Mouse (Mus musculus) heart, embryonic 12.5 days (tissue): ENCODE data around the gene Pcsk2. TPM values are rescaled to one million over a fixed set of nuclear protein-coding genes. Genes with fewer than 3 reads are reported as not detected.

ENCODE experiments used
- ATAC-seq: fragments of 200-750 bp; cut with Nextera tagmentation; 2 replicates; pipeline ENCODE4 v1.8.0; 2017; ENCODE audit warnings: moderate TSS enrichment, moderate library complexity; ENCODE audit not compliant: insufficient number of reproducible peaks, low FRiP score
- H3K27ac ChIP-seq: fragments of 300-500 bp; sonication (generic); 2 replicates; pipeline ENCODE4 v1.5.1; 2016; ENCODE audit warnings: mild to moderate bottlenecking, moderate library complexity; ENCODE audit not compliant: poor library complexity, severe bottlenecking
- H3K27me3 ChIP-seq: fragments of 300-500 bp; sonication (generic); replicated peaks from 2 replicates; pipeline ENCODE4 v1.6.1; 2016; ENCODE audit warnings: mild to moderate bottlenecking, moderate library complexity
- H3K36me3 ChIP-seq: fragments of 300-500 bp; sonication (generic); 2 replicates; pipeline ENCODE4 v1.6.1; 2016; ENCODE audit warnings: mild to moderate bottlenecking, moderate library complexity
- H3K4me1 ChIP-seq: fragments of 300-500 bp; sonication (generic); replicated peaks from 2 replicates; pipeline ENCODE4 v1.6.1; 2016; ENCODE audit warnings: mild to moderate bottlenecking
- H3K4me2 ChIP-seq: fragments of 300-500 bp; sonication (generic); 2 replicates; pipeline ENCODE4 v1.6.1; 2016; ENCODE audit warnings: mild to moderate bottlenecking, moderate library complexity
- H3K4me3 ChIP-seq: fragments of 300-500 bp; sonication (generic); 2 replicates; pipeline ENCODE4 v1.5.1; 2016; ENCODE audit warnings: mild to moderate bottlenecking
- H3K9ac ChIP-seq: fragments of 300-500 bp; sonication (generic); 2 replicates; pipeline ENCODE4 v1.6.1; 2016; ENCODE audit warnings: mild to moderate bottlenecking, moderate library complexity
- H3K9me3 ChIP-seq: fragments of 300-500 bp; sonication (generic); replicated peaks from 2 replicates; pipeline ENCODE4 v1.6.1; 2016; ENCODE audit warnings: mild to moderate bottlenecking, moderate library complexity
- WGBS: fragments of 180-500 bp; shearing (Covaris S2); methylation state at CpG from one replicate; pipeline ENCODE4 v1.1.7; 2016; 5-methylcytosine and 5-hydroxymethylcytosine counted together
- polyA plus RNA-seq: library from polyadenylated mRNA; unstranded; fragments of >200 nt; fragmentation: Nextera tagmentation; extraction: Ambion mirVana; gene quantifications from 2 replicates; pipeline ENCODE4 v1.2.1, GENCODE M21; 2016

Gene Pcsk2
- polyA plus RNA-seq, 1 experiment from 2014 or later = not detected

DNA sequence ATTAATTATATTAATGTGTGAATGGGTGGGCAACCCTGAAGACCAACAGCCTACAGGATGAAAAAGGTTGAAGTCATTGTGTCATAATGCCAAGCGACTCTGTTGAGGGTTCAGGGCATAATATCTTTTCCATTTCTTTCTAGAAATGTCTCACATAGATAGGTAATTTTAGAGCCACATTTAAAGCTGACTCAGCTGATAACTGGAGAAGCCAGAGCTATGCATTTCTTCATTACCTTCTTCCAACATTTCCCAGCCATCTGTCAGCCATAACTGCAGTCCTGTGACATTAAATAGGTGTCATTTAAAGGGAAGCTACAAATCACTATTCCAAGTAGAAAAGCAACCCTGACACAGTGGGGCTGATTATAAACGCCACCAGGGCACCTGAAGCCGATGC is 189.5 kb downstream of the Pcsk2 start:
- 79% methylated on average over 3 of the region's 3 CpGs for WGBS
- Histone ChIP-seq H3K36me3 (no peaks in the 10 kb centered on the region), H3K9ac (no peak overlapping the region), H3K27ac (no peak overlapping the region), H3K27me3 (no peaks in the 10 kb centered on the region), H3K9me3 (no peaks in the 10 kb centered on the region), H3K4me3 (no peak overlapping the region), H3K4me1 (no peaks in the 10 kb centered on the region), H3K4me2 (no peak overlapping the region)
- no peak for ATAC-seq

DNA sequence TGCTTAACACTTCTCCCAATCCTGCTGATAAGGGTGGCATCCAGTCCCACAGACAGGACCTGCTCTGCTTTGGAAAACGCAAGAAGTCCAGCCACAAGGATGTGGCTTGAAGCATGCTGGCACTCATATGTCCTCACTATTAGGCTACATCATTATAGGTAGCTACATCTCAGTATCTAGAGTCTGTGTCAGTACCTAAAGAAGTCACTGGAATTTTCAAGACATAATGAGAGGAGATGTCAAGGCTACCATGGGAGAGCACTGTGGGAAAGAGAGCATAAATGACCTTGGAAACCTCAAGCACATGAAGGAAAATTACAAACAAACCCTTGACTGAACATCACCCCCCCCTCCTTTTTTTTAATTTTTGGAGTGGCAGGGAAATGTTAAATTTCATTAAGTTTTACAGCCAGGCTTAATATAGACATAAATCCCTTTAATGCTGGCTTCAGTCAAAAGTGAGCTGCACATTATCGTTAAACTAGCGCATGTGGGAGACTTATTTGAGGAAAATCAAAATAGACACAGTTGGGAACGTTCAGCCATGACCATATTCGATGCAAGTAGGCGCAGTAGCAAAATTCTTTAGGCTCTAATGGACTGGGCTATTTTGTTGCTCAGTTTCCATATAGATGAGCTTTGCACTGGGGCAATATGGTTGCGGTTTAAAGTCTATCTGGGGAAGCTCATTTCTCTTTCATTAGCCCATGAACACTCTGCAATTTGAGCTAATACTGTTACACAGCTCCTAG is 193.7 kb downstream of the Pcsk2 start:
- no peak overlapping the region for H3K4me2 ChIP-seq
- H3K36me3 ChIP-seq = no peaks in the 10 kb centered on the region
- H3K9me3 ChIP-seq = no peaks in the 10 kb centered on the region
- no peaks in the 10 kb centered on the region for H3K4me1 ChIP-seq
- ATAC-seq = no peak
- H3K4me3 ChIP-seq = no peak overlapping the region
- H3K27me3 ChIP-seq = no peaks in the 10 kb centered on the region
- H3K9ac ChIP-seq = no peak overlapping the region
- H3K27ac ChIP-seq = no peak overlapping the region
- 77% methylated on average over 7 of the region's 7 CpGs for WGBS

DNA sequence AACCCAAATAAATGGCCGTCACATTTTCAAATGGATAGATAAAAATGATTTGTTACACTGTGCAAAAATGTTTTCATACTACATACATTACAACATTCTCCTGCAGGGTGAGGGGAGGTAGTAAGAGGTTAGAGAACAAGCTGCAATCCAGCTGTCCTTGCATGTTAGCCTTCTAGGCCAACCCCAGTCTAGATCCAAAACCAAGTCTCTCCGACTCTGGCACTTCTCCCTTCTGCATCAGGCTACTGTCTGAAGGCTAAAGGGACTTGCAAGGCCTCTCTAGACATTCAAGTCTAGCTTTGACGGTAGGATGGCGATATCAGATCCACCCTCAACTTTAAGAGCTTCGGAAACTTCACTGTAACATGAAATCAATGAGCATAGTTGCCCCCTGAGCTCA is 196.5 kb downstream of the Pcsk2 start:
- no peaks in the 10 kb centered on the region for H3K36me3 ChIP-seq

DNA sequence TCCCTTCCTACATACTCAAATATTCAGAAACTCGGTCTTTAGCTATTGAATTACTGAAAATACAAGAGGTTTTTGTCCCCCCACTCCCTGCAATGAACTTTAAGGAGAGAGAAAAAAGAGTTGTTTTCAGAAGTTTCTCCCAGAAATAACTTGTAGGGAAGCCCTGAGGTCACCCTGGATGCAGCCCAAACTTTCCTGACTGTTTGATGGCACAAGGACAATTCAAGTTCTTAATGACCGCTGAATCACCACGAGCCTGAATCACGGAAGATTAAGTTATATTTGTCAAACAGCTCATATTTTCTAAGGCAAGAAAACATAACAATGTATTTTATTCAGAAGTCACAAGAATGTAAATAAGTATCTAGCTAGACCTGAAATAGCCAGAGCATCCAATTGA is 197.1 kb downstream of the Pcsk2 start:
- WGBS = 87% methylated on average over 4 of the region's 4 CpGs

More for the DNA sequence above, 196.5 kb downstream of the Pcsk2 start:
- no peak overlapping the region for H3K4me3 ChIP-seq
- H3K9me3 ChIP-seq = no peaks in the 10 kb centered on the region
- no peaks in the 10 kb centered on the region for H3K4me1 ChIP-seq
- no peak overlapping the region for H3K4me2 ChIP-seq
- no peak overlapping the region for H3K9ac ChIP-seq
- H3K27me3 ChIP-seq = no peaks in the 10 kb centered on the region
- no peak for ATAC-seq
- no peak overlapping the region for H3K27ac ChIP-seq
- 82% methylated on average over 5 of the region's 5 CpGs for WGBS

DNA sequence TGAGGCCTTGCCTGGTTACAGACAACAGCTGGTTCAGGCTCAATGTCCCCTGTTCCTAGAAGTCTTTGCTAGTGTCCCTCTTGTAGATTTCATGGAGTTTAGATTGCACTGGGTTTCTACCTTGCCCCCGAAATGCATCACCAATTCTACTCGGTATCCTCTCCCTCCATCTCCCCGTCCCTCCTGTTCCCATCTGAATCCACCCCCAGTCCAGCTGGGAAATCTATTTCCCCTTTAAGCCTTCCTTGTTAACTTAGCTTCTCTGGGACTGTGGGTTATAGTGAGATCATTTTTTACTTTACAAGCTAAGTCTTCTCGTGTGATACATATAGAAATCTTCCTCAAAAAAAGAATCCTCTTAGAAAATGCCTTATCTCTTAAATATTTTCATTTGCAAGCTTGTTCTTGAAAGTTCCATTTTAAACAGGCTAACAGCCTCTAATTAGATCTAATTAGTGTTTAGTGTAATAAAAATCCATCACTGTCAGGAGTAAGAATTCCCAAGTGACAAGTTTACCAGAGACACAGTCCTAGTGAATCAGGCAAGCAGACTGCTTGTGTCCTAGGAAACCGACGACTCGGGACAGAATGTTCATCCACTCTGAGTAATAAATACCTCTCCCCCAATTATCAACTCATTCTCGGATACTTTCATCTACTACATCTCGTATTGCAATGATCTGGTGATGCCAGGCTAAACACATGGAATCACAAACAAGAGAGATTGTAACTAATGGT is 206.3 kb downstream of the Pcsk2 start:
- Histone ChIP-seq H3K27ac (no peak overlapping the region), H3K36me3 (no peaks in the 10 kb centered on the region), H3K9me3 (no peaks in the 10 kb centered on the region), H3K4me1 (no peaks in the 10 kb centered on the region), H3K4me2 (no peak overlapping the region), H3K9ac (no peak overlapping the region), H3K27me3 (no peaks in the 10 kb centered on the region), H3K4me3 (no peak overlapping the region)
- no peak for ATAC-seq
- WGBS = 75% methylated on average over 9 of the region's 9 CpGs

More for the DNA sequence above, 197.1 kb downstream of the Pcsk2 start:
- Histone ChIP-seq H3K9ac (no peak overlapping the region), H3K27ac (no peak overlapping the region), H3K4me2 (no peak overlapping the region), H3K4me3 (no peak overlapping the region), H3K36me3 (no peaks in the 10 kb centered on the region), H3K27me3 (no peaks in the 10 kb centered on the region), H3K9me3 (no peaks in the 10 kb centered on the region), H3K4me1 (no peaks in the 10 kb centered on the region)
- ATAC-seq = no peak

DNA sequence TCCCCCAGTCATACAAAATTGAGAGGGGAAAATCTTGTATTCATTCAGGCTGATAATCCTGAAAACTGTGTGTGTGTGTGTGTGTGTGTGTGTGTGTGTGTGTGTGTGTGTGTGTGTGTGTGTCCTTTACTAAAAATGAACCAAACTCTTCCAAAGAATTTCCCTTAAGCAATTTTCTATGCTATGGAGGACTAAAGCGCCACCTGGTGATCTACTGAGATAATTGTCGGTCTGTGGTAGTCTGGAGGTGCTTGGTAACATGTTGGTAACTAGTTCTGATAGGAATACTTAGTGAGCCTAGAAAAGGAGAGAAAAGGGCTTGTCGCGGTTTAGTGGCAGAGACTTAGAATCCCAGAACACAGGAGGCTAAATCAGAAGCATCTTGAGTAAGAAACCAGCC is 230.5 kb downstream of the Pcsk2 start:
- Histone ChIP-seq H3K36me3 (no peaks in the 10 kb centered on the region), H3K27me3 (no peaks in the 10 kb centered on the region), H3K9me3 (no peaks in the 10 kb centered on the region), H3K4me2 (no peak overlapping the region), H3K9ac (no peak overlapping the region), H3K4me1 (no peaks in the 10 kb centered on the region), H3K4me3 (no peak overlapping the region), H3K27ac (no peak overlapping the region)
- no peak for ATAC-seq
- WGBS = 4% methylated on average over 4 of the region's 4 CpGs

DNA sequence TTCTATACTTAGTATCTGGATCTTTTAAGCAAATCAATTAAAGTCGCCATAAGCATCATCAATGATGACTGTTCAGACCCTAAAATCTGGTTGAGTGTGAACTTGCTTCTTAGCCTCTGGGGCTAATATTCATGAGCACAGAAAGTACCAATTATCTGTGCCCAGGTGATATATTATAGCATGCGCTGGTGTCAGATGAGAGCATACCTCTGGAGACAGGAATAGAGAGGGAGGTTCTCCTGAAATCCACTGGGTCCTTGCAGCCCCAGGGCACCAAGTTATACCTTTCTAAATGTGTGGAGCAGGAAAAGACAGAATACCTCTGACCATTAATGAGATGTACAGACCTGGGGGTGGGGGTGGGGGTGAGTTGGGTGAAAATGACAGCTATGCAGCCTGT is 234.4 kb downstream of the Pcsk2 start:
- Histone ChIP-seq H3K36me3 (no peaks in the 10 kb centered on the region), H3K4me1 (no peaks in the 10 kb centered on the region), H3K9me3 (no peaks in the 10 kb centered on the region), H3K4me3 (no peak overlapping the region), H3K27ac (no peak overlapping the region), H3K27me3 (no peaks in the 10 kb centered on the region), H3K9ac (no peak overlapping the region), H3K4me2 (no peak overlapping the region)
- 70% methylated on average over 2 of the region's 2 CpGs for WGBS
- no peak for ATAC-seq

DNA sequence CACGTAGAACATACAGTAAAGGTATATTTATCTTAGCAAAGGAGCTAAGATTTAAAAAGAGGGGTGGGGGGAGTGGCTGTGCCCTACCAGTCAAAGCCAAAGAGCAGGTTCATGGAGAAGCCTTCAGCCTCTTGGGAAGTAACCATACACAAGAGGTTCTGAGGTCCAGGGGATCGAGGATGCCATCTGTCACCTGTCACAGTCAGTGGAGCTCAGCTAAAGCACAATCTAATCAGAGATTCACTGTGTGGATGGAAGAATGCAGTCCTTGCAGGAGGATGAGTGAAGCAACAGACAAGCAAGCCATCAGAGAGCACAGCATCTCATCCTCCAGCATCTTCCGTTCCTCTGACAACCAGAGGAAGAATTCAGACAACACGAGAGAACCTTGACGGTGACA is 244.0 kb downstream of the Pcsk2 start:
- Histone ChIP-seq H3K4me3 (no peak overlapping the region), H3K9me3 (no peaks in the 10 kb centered on the region), H3K4me1 (no peaks in the 10 kb centered on the region), H3K36me3 (no peaks in the 10 kb centered on the region), H3K9ac (no peak overlapping the region), H3K4me2 (no peak overlapping the region), H3K27me3 (no peaks in the 10 kb centered on the region), H3K27ac (no peak overlapping the region)
- 72% methylated on average over 5 of the region's 5 CpGs for WGBS
- ATAC-seq = no peak

DNA sequence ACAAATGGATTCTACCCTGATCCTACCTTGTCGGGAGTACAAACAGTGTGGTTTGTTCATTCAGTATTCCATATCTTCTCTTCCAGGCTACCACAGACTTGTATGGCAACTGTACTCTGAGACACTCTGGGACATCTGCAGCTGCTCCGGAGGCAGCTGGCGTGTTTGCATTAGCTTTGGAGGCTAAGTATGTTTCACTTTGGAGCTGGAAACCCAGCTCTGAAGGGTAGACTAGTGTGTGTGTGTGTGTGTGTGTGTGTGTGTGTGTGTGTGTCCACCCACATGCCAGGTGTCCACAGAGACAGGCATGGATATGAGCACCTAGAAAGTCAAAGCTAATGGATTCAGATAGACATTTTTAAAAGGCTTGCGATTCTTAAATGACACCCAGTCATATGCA is 249.9 kb downstream of the Pcsk2 start:
- Histone ChIP-seq H3K4me2 (no peak overlapping the region), H3K4me3 (no peak overlapping the region), H3K27ac (no peak overlapping the region), H3K4me1 (no peaks in the 10 kb centered on the region), H3K36me3 (no peaks in the 10 kb centered on the region), H3K9me3 (no peaks in the 10 kb centered on the region), H3K27me3 (peaks cover 4% of the 10 kb centered on the region; the same call in 1 of the 2 replicates), H3K9ac (no peak overlapping the region)
- no peak for ATAC-seq
- WGBS = 79% methylated on average over 4 of the region's 4 CpGs

DNA sequence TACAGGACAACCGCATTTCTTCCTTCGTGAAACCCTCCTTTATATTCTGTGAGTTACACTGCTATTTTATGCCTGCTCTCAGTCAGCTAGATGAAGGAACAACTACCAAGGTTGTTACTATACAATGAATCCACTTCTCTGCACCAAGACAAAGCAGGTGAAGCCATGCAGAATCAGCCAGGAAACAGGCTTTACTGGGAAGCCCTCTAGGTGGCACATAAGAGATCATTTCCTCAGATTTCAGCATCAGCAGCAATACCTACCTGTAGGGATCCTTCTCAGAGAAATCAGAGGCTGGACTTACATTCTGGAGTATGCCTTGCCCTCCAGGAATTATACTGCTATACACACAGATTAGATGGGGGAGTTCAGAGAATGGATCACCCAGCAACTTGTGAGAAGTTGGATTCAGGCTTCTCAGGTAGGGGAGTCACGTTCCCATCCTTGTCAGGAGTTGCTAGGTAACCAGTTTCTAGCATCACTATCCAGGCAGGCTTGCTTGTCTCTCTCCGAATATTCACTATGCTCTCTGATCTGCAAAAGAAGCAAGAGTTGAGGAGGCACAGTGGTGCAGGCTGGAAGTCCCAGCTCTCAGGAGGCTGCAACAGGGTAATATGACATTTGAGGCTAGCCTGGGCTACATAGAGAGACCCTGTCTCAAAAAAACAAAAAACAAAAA is 250.5 kb downstream of the Pcsk2 start:
- H3K9me3 ChIP-seq = no peaks in the 10 kb centered on the region
- ATAC-seq = no peak
- no peaks in the 10 kb centered on the region for H3K4me1 ChIP-seq
- H3K27ac ChIP-seq = no peak overlapping the region
- no peak overlapping the region for H3K4me3 ChIP-seq
- peaks cover 4% of the 10 kb centered on the region; the same call in 1 of the 2 replicates for H3K27me3 ChIP-seq
- H3K4me2 ChIP-seq = no peak overlapping the region
- WGBS = 69% methylated on average over 4 of the region's 4 CpGs
- H3K9ac ChIP-seq = no peak overlapping the region
- no peaks in the 10 kb centered on the region for H3K36me3 ChIP-seq

DNA sequence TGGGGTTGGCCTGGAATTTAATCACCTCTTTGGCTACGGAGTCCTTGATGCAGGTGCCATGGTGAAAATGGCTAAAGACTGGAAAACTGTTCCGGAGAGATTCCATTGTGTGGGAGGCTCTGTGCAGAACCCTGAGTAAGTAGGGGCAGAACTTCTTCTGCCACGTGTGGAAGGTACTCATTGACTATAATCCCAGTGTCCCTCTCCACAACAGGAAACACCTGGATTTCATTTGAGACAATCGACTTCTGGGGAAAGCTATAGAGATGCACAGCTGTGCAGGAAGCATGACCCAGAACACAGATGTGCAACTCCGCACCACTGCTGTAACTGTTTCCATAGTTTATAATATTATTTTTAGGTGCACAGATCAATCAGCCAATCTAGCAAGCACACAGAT is 255.1 kb downstream of the Pcsk2 start:
- Histone ChIP-seq H3K27ac (no peak overlapping the region), H3K36me3 (no peaks in the 10 kb centered on the region), H3K4me1 (peaks cover 1% of the 10 kb centered on the region; the same call in 1 of the 2 replicates), H3K9ac (no peak overlapping the region), H3K4me3 (no peak overlapping the region), H3K27me3 (peaks cover 4% of the 10 kb centered on the region; the same call in 1 of the 2 replicates), H3K9me3 (no peaks in the 10 kb centered on the region; the same call in 1 of the 2 replicates), H3K4me2 (no peak overlapping the region)
- WGBS = 73% methylated on average over 5 of the region's 5 CpGs
- no peak for ATAC-seq
